Mouse (Mus musculus): ENCODE measurements around the gene Acat3. TPM values are rescaled to one million over a fixed set of nuclear protein-coding genes. Genes with fewer than 3 reads are reported as not detected.

Gene Acat3
- polyA plus RNA-seq, 1 experiment from 2014 or later: 0.60 TPM

DNA sequence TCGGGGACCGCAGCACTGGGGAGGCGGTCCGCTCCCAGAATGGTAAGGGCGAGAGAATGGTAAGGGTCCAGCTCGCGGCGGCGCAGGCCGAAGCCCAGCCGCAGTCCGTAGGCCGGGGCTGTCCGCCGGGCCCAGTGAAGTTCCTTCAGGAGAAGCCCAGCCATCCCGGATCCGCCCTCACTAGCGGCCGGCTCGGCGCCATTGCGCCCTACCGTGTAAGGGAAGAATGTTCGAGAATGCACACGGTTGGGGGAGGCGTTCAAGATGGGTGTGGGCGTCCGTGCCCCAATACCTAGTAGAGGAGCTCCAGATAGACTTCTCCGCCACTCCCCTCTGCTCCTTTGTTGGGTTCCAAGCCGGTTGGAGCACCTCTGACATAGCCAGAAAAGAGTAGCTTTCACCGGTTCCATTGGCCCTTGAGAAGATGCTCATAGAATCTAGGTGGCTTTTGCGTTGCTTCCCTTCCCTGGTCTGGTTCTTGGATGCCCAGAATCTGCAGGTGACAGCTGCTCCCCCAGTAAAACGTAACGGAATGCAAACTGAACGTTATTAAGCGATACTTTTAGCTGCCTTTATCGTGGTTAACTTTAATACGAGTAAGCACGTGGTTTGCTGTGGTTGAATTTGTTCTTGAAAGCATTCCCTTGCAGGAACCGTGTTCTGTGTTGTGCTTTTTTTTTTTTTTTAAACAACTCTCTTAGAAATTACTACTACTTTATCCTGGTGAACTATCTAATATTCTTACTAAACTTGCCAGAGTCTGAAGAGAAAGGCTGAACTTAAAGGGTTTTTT, 23.6 kb downstream of the Acat3 start:
- H3K9me3 ChIP-seq (replicated peaks): no peaks in the 10 kb centered on the region
- peak overlapping the region; percentile 91 for H3K27ac ChIP-seq (replicated peaks)
- peak; percentile 56 for ATAC-seq (ENCODE audit: insufficient number of reproducible peaks, low FRiP score, low TSS enrichment, low read depth)
- H3K4me2 ChIP-seq (replicated peaks): peak overlapping the region; percentile 63
- under 1% methylated on average over 40 of the region's 40 CpGs for whole genome bisulfite sequencing
- no peaks in the 10 kb centered on the region for H3K27me3 ChIP-seq
- H3K4me1 ChIP-seq: 0 out of 2 replicates have a peak, but pooled peaks cover 3% of the 10 kb centered on the region
- H3K9ac ChIP-seq: peak overlapping the region; percentile 96
- H3K36me3 ChIP-seq: peaks cover 49% of the 10 kb centered on the region
- peak overlapping the region; percentile 93 for H3K4me3 ChIP-seq (replicated peaks)

DNA sequence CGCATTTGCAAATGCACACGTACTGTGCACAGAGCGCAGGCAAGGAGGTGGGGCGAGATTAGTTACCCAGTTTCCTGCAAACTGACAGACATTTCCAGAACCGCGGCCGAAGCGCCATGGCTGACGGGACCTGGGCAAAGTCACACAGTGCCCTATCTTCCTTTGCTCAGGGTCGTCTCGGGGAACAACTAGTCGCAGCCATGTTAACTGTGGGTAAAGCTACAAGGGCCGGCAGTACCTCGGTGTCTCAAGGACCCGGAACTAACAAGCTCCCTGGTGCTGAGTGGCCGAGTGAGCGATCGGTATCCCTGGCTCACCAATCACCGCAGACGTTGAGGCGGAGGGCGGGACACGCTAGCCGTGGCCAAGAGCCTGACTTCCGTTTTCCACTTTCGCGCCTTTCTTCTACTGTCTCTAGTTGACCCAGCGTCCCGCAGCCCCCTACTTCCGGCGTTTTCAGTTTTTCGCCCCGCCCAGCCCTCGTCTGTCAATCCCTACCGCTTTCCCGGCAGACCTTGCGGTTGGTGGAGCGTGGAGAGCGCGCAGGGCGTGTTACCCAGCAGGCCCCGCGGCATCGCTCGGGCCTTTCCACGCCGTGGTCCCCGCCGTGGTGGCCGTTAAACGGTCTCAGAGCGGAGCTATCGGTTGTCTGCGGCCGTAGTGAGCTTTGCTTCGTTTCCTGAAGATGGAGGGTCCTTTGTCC, 24.4 kb downstream of the Acat3 start, which contains the start of gene Mrpl18:
Gene Mrpl18 (minus strand): TSS at position 465 of the 703 bp plus-strand sequence.
- Histone ChIP-seq H3K4me1 (0 out of 2 replicates have a peak, but pooled peaks cover 3% of the 10 kb centered on the region), H3K9me3 (replicated peaks) (no peaks in the 10 kb centered on the region), H3K4me3 (replicated peaks) (peak within 1 kb of the TSS; percentile 93), H3K27me3 (no peaks in the 10 kb centered on the region), H3K9ac (peak within 1 kb of the TSS; percentile 96), H3K4me2 (replicated peaks) (peak within 1 kb of the TSS; percentile 83), H3K36me3 (peaks cover 52% of the 10 kb centered on the region), H3K27ac (replicated peaks) (peak within 1 kb of the TSS; percentile 91)
- peak; percentile 99 for ATAC-seq (ENCODE audit: insufficient number of reproducible peaks, low FRiP score, low TSS enrichment, low read depth)
- WGBS: under 1% methylated on average over 56 of the region's 56 CpGs

- Histone ChIP-seq H3K27ac (replicated peaks) (peak within 1 kb of the TSS; percentile 91), H3K4me3 (replicated peaks) (peak within 1 kb of the TSS; percentile 93), H3K27me3 (no peaks in the 10 kb centered on the region), H3K9me3 (replicated peaks) (no peaks in the 10 kb centered on the region), H3K4me1 (0 out of 2 replicates have a peak, but pooled peaks cover 3% of the 10 kb centered on the region), H3K36me3 (peaks cover 52% of the 10 kb centered on the region), H3K4me2 (replicated peaks) (peak within 1 kb of the TSS; percentile 83), H3K9ac (peak within 1 kb of the TSS; percentile 96)
- no peak for ATAC-seq (ENCODE audit: insufficient number of reproducible peaks, low FRiP score, low TSS enrichment, low read depth)
- WGBS: under 1% methylated on average over 18 of the region's 18 CpGs
Measured at GRCm38 (mm10) chr17:12915488-12915880, 24.9 kb downstream of the Acat3 start, which contains the start of gene Tcp1. TSS of gene Tcp1 (plus strand) at chr17:12915701.

GRCm38 (mm10) chr17:12910391-12910790, 30.0 kb downstream of the Acat3 start:
- Histone ChIP-seq H3K4me1 (no peaks in the 10 kb centered on the region), H3K4me3 (replicated peaks) (no peak overlapping the region), H3K36me3 (peaks cover 41% of the 10 kb centered on the region), H3K9ac (no peak overlapping the region), H3K9me3 (replicated peaks) (no peaks in the 10 kb centered on the region), H3K27me3 (no peaks in the 10 kb centered on the region), H3K27ac (replicated peaks) (no peak overlapping the region), H3K4me2 (replicated peaks) (no peak overlapping the region)
- WGBS: 89% methylated on average over 8 of the region's 8 CpGs
- no peak for ATAC-seq (ENCODE audit: insufficient number of reproducible peaks, low FRiP score, low TSS enrichment, low read depth)

DNA sequence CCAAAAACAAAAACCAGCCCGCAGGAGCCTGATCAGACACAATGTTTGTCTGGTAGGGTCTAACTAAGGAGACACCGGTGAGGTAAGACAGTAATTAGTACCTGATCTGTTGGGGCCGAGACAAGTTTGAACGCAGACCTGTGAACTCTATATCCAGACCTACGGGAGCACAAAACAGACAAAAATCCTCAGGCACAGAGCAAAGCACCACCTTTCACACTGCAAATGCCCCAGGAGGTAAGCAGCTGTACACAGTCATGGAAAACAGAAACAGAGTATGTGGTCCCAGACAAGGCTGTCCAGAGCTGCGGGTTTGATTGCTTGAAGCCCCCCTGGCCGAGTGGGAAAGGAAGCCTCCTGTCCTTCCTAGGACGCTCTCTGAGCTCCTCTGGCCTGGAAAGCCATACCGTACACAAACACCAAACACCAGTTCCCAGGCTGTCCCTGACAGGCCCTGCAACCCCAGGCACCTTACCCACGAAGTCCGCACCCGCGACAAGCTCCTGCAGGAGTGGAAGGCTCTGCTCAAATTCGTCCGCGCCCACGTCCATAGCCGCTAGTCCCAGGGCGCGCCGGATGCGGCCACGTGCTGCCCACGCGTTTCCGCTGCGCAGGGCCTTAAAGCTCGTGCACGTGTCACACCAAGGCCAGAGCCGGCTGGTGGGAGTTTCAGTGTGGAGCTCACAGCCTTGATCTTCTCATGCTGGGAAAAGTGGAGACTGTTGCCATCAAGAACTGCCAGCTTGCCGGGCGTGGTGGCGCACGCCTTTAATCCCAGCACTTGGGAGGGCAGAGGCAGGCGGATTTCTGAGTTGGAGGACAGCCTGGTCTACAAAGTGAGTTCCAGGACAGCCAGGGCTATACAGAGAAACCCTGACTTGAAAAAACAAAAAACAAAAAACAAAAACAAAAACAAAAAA, 30.8 kb downstream of the Acat3 start, which contains the start of gene Pnldc1:
Gene Pnldc1 (minus strand): TSS at position 870 of the 920 bp plus-strand sequence.
- Histone ChIP-seq H3K4me2 (replicated peaks) (no peak within 1 kb of the TSS), H3K4me3 (replicated peaks) (no peak within 1 kb of the TSS), H3K9me3 (replicated peaks) (no peaks in the 10 kb centered on the region), H3K4me1 (no peaks in the 10 kb centered on the region), H3K36me3 (peaks cover 47% of the 10 kb centered on the region), H3K9ac (no peak within 1 kb of the TSS), H3K27ac (replicated peaks) (no peak within 1 kb of the TSS), H3K27me3 (no peaks in the 10 kb centered on the region)
- 77% methylated on average over 35 of the region's 35 CpGs for WGBS
- no peak for ATAC-seq (ENCODE audit: insufficient number of reproducible peaks, low FRiP score, low TSS enrichment, low read depth)

- no peak overlapping the region for H3K4me3 ChIP-seq (replicated peaks)
- WGBS: 86% methylated on average over 9 of the region's 9 CpGs
- H3K4me2 ChIP-seq (replicated peaks): no peak overlapping the region
- H3K27me3 ChIP-seq: no peaks in the 10 kb centered on the region
- H3K9me3 ChIP-seq (replicated peaks): no peaks in the 10 kb centered on the region
- no peak for ATAC-seq (ENCODE audit: insufficient number of reproducible peaks, low FRiP score, low TSS enrichment, low read depth)
- peaks cover 25% of the 10 kb centered on the region for H3K36me3 ChIP-seq
- peaks cover 7% of the 10 kb centered on the region; the same call in 1 of the 2 replicates for H3K4me1 ChIP-seq
- H3K9ac ChIP-seq: no peak overlapping the region
- H3K27ac ChIP-seq (replicated peaks): no peak overlapping the region
Measured at GRCm38 (mm10) chr17:12906436-12906835, 34.0 kb downstream of the Acat3 start.

DNA sequence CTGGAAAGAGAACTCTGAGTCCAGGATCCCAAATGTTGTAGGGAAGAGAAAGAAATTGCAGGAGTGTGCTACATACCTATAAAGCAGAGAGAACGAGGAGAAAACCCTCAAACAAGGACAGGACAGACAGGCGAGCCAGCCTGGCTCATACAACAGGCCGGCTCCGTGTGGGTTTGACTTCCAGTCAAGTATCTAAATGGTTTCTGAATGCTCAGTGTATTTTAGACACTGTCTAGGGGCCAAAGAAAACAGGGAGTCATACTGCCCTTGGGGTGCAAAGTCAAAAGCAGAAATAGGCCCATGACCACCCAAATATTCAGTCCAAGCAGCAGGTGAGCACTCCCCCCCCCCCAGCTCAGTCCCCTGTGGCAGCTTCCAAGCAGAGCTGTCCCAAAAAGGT, 34.6 kb downstream of the Acat3 start:
- no peak for ATAC-seq (ENCODE audit: insufficient number of reproducible peaks, low FRiP score, low TSS enrichment, low read depth)
- Histone ChIP-seq H3K4me3 (replicated peaks) (no peak overlapping the region), H3K4me1 (peaks cover 7% of the 10 kb centered on the region; the same call in 1 of the 2 replicates), H3K9me3 (replicated peaks) (no peaks in the 10 kb centered on the region), H3K4me2 (replicated peaks) (no peak overlapping the region), H3K9ac (no peak overlapping the region), H3K27me3 (no peaks in the 10 kb centered on the region), H3K36me3 (peaks cover 19% of the 10 kb centered on the region), H3K27ac (replicated peaks) (no peak overlapping the region)
- 85% methylated on average over 4 of the region's 4 CpGs for WGBS

- peaks cover 7% of the 10 kb centered on the region; the same call in 1 of the 2 replicates for H3K4me1 ChIP-seq
- no peak overlapping the region for H3K27ac ChIP-seq (replicated peaks)
- H3K9me3 ChIP-seq (replicated peaks): no peaks in the 10 kb centered on the region
- peaks cover 16% of the 10 kb centered on the region for H3K36me3 ChIP-seq
- H3K27me3 ChIP-seq: no peaks in the 10 kb centered on the region
- H3K4me3 ChIP-seq (replicated peaks): no peak overlapping the region
- no peak overlapping the region for H3K4me2 ChIP-seq (replicated peaks)
- no peak overlapping the region for H3K9ac ChIP-seq
- WGBS: 50% methylated on average over 1 of the region's 1 CpGs
- no peak for ATAC-seq (ENCODE audit: insufficient number of reproducible peaks, low FRiP score, low TSS enrichment, low read depth)
Measured at GRCm38 (mm10) chr17:12904349-12904748, 36.1 kb downstream of the Acat3 start.

DNA sequence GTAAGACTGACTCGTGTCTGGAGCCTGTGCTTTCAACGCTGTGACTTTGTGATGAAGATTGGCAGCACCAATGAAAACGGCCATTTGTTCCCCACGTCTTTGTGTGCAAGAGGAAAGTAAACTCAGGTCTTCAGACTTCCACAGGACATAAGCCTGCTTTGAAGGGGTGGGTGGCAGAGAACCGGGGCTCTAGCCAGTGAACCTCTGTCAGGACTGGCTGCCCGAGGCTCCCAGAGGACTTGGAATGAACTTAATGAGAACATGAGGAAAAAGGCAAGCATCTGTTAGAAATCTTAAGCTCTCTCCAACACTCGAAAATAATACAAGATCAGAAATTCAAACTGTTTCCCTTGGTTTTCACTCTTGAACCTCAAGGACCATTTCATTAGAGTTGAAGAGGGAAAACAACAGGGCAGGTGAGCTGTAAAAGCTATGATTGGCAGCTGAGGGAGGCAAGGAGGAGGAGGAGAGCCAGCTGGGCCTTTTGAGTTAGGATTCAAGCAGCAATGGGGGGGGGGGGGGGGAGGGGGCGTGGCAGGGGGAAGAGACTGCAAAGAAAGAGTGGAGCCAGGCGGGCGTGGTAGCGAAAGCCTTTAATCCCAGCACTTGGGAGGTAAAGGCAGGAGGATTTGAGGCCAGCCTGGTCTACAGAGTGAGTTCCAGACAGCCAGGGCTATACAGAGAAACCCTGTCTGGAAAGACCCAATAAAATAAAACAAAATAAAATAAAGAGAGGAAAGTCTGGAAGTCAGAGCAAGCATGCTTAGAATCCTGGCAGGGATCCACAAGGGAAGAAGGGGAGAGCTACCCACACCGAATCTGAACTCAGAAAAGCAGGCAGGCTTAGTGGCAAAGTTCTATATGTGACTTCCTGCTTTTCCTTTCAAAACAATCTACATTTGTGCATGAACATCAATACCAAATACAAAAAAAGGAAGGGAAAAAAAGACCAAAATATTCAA, 36.7 kb downstream of the Acat3 start:
- H3K9ac ChIP-seq: no peak overlapping the region
- peak overlapping the region; percentile 63 for H3K27ac ChIP-seq (replicated peaks)
- H3K4me3 ChIP-seq (replicated peaks): no peak overlapping the region
- H3K27me3 ChIP-seq: no peaks in the 10 kb centered on the region
- peaks cover 7% of the 10 kb centered on the region; the same call in 1 of the 2 replicates for H3K4me1 ChIP-seq
- no peak overlapping the region for H3K4me2 ChIP-seq (replicated peaks)
- 27% methylated on average over 11 of the region's 12 CpGs for WGBS
- no peak for ATAC-seq (ENCODE audit: insufficient number of reproducible peaks, low FRiP score, low TSS enrichment, low read depth)
- peaks cover 16% of the 10 kb centered on the region for H3K36me3 ChIP-seq
- H3K9me3 ChIP-seq (replicated peaks): no peaks in the 10 kb centered on the region

- no peaks in the 10 kb centered on the region for H3K9me3 ChIP-seq (replicated peaks)
- WGBS: 91% methylated on average over 6 of the region's 6 CpGs
- H3K4me1 ChIP-seq: peaks cover 7% of the 10 kb centered on the region; the same call in 1 of the 2 replicates
- ATAC-seq (ENCODE audit: insufficient number of reproducible peaks, low FRiP score, low TSS enrichment, low read depth): no peak
- H3K4me2 ChIP-seq (replicated peaks): no peak overlapping the region
- H3K27ac ChIP-seq (replicated peaks): no peak overlapping the region
- H3K36me3 ChIP-seq: peaks cover 16% of the 10 kb centered on the region
- no peak overlapping the region for H3K4me3 ChIP-seq (replicated peaks)
- H3K9ac ChIP-seq: no peak overlapping the region
- no peaks in the 10 kb centered on the region for H3K27me3 ChIP-seq
Measured at GRCm38 (mm10) chr17:12902291-12902690, 38.1 kb downstream of the Acat3 start.

All from embryonic facial prominence, embryonic 15.5 days (tissue).